Mouse (Mus musculus) hematopoietic stem cell, adult 5-6 weeks (primary cell): ENCODE measurements around the gene Pnrc2. TPM values are rescaled to one million over a fixed set of nuclear protein-coding genes. Genes with fewer than 3 reads are reported as not detected.

Source experiments
- ATAC-seq, 2 experiments: fragments of 125-278 bp in 1 of 2; replicated peaks in 1 of 2; 2 replicates each; pipeline ENCODE4 v1.8.0; 2016 to 2017; ENCODE audit warnings: inconsistent platforms in 2 of 2, mild to moderate bottlenecking in 2 of 2, moderate number of reproducible peaks in 2 of 2, low read depth in 1 of 2, moderate TSS enrichment in 1 of 2; ENCODE audit not compliant: low FRiP score in 2 of 2, poor library complexity in 2 of 2, severe bottlenecking in 2 of 2, insufficient read depth in 1 of 2, low TSS enrichment in 1 of 2
- total RNA-seq: library from RNA; stranded (forward); fragments of 172-1452, 232-1000 nt; gene quantifications from 2 replicates; pipeline ENCODE4 v1.2.3, GENCODE M21; 2017

The Pnrc2 gene
- 210 and 250 TPM in 2 replicates for total RNA-seq

DNA sequence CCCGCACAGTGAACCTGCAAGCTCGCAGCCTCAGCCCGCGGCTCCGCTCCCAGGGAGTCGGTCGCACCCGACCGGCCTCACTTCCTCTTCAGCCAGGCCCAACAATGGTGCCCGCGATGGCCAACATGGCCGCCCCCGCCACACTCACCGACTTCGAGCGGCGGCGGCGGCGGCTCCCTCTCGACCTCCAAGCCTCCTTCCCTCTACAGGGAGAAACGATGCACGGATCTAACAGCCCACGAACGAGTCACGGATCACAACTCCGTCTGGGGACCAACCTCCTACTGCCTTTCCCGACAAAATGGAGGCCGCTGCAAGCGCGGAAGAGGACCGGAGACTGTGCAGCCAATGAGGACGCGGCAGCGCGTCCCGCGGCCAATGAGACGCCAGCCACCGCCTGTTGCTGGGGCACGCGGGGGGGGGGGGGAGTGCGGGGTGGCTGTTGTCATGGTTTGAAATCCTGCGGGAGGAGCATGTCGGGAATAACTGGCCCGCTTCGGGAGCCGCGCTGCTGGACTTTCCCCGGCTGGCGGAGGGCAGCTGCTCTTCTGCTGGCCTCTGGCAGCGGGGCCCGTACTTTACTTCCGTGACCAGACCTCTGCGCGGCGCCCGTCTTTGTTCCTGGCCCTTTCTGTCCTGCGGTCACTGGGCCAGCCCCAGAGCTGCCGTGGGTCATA, at the start of gene Pnrc2:
Gene Pnrc2 (minus strand): TSS at position 325 of the 677 bp plus-strand sequence.
- peak; percentile 44 to 68 for ATAC-seq

DNA sequence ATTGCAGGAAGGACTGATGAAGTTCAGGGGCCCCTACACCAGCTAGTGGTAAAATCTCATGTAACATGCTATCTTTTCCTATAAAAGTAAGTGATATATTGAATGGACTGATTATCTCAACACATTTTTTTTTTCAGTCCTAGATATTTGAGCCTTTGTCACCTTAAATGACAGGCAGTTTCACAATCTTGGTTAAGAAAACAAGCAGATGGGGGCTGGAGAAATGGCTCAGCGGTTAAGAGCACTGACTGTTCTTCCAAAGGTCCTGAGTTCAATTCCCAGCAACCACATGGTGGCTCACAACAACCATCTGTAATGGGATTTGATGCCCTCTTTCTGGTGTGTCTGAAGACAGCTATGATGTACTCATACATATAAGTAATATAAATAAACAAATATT, 48.5 kb upstream of the Pnrc2 start:
- ATAC-seq = no peak

- no peak for ATAC-seq
Measured at GRCm38 (mm10) chr4:135921257-135922120, 47.8 kb upstream of the Pnrc2 start.

GRCm38 (mm10) chr4:135920304-135921241, 46.9 kb upstream of the Pnrc2 start, which contains the start of gene Fuca1:
Fuca1 (plus strand) TSS chr4:135920735.
- peak; percentile 87 to 94 for ATAC-seq

- no peak; a peak in 1 of 4 replicates for ATAC-seq
Measured at GRCm38 (mm10) chr4:135919280-135919639, 45.6 kb upstream of the Pnrc2 start.

GRCm38 (mm10) chr4:135918635-135919279, 45.1 kb upstream of the Pnrc2 start:
- ATAC-seq = peak; percentile 20 to 50; a peak in 1 of 4 replicates

DNA sequence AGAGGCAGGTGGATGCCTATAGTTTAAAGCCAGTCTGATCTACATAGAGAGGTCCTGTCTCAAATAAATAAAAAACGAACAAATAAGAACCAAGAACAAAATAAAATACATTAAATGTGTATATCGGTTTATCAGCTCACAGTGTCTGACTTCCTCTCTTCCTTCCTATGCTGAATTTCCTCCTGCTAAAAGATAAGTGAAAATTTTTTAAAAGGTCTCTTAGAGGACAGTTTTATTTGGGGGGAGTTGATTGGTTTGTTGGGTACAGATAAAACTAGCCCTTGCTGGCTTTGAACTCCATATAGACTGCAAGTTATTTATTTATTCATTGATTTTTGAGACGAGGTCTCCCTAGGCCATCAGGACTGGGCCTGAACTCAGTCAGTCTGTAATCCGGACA, 39.8 kb upstream of the Pnrc2 start:
- no peak for ATAC-seq

DNA sequence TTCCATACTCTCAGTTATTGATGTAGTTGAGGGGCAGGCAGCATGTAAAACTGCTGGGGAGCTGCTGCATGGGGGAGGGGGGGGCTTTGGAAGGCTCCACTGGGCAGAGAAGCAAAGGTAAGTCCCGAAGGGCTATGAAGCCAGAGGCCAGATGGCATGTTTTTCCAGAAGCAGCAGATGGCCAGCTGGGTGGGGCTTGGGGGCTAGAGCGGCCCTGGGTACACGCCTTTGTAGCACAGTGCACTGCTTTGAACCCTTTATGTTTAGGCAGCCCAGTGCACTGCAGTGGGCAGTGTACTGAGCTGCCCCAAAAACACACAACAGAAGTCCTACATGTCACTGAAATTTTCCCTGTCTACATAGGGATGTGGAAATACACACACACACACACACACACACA, 39.2 kb upstream of the Pnrc2 start:
- ATAC-seq = no peak

DNA sequence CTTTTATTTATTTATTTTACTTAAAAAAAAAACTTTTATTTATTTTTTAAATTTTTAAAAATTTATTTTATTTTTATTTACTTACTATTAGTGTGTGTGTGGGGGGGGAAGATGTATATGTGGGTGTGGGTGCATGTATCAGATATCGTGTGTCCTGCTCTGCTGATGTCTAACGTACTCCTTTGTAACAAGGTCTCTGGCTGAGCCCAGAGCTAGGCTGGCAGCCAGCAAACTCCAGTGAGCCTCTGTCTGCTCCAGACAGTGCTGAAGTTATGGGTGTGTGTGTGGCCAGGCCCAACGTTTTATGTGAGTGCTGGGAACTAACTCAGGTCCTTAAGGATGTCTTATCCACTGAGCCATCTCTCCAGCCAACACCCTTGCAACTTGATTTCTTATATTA, 38.5 kb upstream of the Pnrc2 start:
- no peak for ATAC-seq

- no peak for ATAC-seq
Measured at GRCm38 (mm10) chr4:135911531-135911930, 37.9 kb upstream of the Pnrc2 start.

DNA sequence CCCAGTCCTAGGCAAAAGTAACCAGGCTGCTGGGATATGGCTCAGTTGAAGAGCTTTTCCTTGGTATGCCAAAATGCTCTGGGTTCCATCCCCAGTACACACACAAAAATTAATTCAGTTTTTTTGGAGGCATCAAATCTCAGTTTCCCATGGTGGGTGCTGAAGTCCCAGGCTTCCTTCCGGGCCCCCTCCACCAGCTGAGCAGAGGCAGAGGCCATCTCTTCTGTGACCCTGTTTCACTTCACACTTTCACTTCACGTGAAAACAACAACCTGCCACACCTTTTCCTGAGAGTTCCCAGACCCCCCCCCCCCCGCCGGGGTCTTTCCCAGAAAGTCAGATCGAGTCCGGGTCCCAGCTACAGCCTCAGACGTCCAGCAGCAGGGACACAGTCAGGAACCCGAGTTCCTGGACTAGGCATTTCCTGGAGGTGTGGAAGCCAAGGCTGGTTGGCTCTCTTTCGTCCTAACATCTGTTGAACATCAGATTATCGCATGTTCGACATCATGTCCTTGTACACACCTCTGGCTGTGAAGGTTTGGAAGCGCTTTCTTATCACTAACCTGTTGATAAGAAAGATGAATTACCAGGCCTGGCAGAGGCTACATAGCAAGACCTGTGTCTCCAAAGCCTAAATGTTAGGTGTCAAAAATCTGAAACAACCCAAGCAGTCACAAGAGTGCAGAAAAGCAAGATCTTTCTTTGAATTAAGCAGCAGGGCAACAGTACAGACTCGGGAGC, 35.8 kb upstream of the Pnrc2 start:
- ATAC-seq = no peak

GRCm38 (mm10) chr4:135906633-135907032, 33.0 kb upstream of the Pnrc2 start:
- peak in 1 of 2 experiments; percentile 45; a peak in 2 of 4 replicates for ATAC-seq

DNA sequence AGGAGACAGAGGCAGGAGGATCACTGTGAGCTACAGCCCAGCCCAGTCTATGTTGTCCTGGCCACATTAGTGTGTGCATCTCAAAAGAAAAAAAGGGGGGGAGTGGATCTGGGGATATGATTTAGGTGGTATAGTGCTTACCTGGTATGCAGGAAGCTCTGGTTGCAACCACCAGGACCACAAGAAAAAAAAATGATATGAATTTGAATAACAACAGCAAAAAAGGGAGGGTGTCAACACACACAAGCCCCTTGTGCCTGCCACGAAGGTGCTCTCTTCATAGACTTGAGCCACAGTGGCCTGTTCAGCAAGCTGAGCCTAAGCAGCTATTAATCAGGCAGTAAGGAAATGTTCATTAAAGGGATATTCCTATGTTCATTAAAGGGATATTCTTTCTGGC, 31.2 kb upstream of the Pnrc2 start:
- no peak for ATAC-seq

DNA sequence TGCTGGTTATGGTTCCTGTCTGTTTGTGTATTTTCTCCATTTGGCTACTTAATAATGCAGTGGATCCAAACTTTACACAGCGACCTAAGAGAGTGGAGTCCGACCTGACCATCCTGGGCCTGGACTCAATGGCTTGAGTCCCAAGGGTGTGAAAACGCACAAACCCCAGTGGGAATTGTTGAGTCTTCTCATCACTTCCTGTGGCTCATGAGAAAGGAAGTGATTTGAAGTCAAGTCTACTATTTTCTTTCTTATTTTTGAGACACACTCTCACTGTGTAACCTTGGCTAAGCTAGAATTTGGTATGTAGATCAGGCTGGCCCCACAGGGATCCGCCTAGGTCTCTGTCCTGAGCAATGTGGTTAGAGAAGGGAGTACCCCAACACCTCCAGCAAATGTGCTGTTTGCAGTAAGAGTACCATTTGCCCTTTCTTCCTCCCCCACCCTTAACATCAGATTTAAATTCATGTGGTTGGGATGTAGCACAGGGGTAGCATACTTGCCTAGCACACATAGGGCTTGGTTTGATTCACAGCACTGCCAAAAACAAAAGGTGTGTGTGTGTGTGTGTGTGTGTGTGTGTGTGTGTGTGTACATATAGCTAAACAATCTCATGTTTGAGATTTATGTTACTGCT, 29.1 kb upstream of the Pnrc2 start:
- ATAC-seq = no peak

- ATAC-seq = no peak
Measured at GRCm38 (mm10) chr4:135900008-135900407, 26.4 kb upstream of the Pnrc2 start.

GRCm38 (mm10) chr4:135899050-135899448, 25.4 kb upstream of the Pnrc2 start:
- ATAC-seq = peak; percentile 38 to 69; a peak in 2 of 4 replicates
